Mouse (Mus musculus) mesoderm, embryonic 11.5 days (tissue): ENCODE data around the gene Wdr53.
"Not testable (repeated sequence)": the region's sequence is repeated elsewhere in the genome, so short reads cannot be mapped to it uniquely, and the experiment has no call there.

Experiments
- DNase-seq: peaks from one replicate; pipeline ENCODE4 v3.0.0-alpha.2; 2012; ENCODE audit warnings: low read depth, low spot score

Wdr53 gene

DNA sequence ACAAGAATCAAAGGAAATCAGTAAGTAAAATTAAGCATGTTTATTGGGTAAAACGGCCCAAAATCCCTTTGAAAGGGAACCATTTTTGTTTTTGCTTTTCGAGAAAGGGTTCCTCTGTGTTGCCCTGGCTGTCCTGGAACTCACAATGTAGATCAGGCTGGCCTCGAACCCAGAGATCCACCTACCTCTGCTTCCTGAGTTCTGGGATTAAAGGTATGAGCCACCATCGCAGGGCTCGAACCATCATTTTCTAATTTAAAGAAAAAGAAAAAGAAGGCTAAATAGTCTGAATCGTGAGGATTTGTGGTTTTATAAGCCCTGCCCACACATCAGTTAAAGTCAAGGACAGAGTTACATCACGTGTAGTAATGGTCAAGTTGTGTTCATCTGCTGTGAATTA is 31.4 kb downstream of the Wdr53 start:
- no peak for DNase-seq

DNA sequence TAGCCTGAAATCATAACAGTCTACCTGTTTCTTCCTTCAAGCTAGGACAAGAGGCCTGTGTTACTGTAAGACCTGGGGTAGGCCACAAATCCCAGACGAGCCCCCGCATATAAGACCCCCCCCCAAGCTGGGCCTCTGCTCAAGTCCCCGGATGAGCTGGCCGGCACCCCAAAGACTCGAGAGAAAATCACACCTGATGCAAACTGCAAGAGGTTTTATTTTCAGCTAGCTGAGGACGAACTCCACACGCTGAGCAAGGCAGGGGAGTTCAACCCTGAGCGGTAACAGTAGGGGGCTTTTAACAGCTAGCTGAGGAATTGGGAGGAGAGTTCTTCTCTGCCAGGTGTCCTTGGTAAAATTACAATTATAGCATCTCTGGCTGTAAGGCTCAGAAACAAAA is 33.2 kb downstream of the Wdr53 start:
- no peak for DNase-seq

DNA sequence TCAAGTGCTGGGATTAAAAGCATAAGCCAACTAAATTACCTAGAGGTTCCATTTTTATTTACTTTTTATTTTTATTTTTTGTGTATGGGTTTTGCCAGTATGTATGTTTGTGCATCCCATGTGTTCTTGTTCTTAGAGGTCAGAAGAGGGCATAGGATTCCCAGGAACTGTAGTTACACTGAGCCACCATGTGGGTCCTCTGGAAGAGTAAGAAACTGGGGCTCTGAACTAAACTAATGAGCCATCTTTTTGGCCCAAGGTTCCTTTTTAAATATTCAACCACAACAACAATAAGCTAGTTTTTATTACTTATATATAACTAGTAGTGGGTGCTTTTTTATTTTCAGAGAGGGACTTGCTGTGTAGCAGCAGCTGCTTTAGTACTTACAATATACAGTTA is 35.6 kb downstream of the Wdr53 start:
- DNase-seq, result no peak

GRCm38 (mm10) chr16:32291821-32292220 is 44.8 kb downstream of the Wdr53 start:
- DNase-seq, result no peak

- not testable (repeated sequence) for DNase-seq
These were observed 52.6 kb downstream of the Wdr53 start for GRCm38 (mm10) chr16:32299617-32300016.

DNA sequence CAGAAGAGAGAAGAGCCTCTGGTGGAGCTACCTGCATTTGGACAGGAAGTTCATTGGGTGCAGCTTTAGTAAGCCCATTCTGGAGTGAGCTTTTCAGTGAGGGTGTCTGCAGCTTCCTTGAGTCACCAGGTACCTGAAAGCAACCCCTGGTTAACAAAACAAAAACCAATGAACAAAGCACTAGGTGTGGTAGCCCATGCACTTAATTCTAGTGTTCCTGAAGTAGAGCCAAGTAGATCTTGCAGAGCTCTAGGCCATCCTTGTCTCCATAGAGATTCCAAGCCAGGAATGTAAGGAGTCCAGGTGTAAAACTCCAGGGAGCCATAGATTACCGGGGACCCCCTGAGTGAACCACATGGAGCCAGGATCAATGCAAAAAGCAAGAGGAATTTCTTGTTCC is 56.0 kb downstream of the Wdr53 start:
- no peak for DNase-seq

- no peak for DNase-seq
These were observed 56.9 kb downstream of the Wdr53 start for GRCm38 (mm10) chr16:32303886-32304285.
